Mouse (Mus musculus): Measurements from ENCODE around the gene Pold1. TPM values are rescaled to one million over a fixed set of nuclear protein-coding genes. Genes with fewer than 3 reads are reported as not detected.

The Pold1 gene
- polyA plus RNA-seq, 1 experiment from 2014 or later = 9.4 TPM

GRCm38 (mm10) chr7:44527483-44528398 lies 20.9 kb downstream of the Pold1 start:
- ATAC-seq (ENCODE audit: low read depth) = peak; percentile 54; the same call in 1 of the 2 replicates
- H3K27ac ChIP-seq (ENCODE audit: low read depth, low read length) = no peak overlapping the region
- no peaks in the 10 kb centered on the region for H3K4me1 ChIP-seq (ENCODE audit: control insufficient read depth, insufficient read depth, low read length)
- peak overlapping the region; percentile 63 for H3K4me2 ChIP-seq (ENCODE audit: low read depth, low read length)
- no peaks in the 10 kb centered on the region for H3K36me3 ChIP-seq (ENCODE audit: control insufficient read depth, insufficient read depth, low read length)
- peak overlapping the region; percentile 46 for H3K9ac ChIP-seq (replicated peaks; ENCODE audit: low read depth, low read length)
- no peaks in the 10 kb centered on the region for H3K9me3 ChIP-seq (ENCODE audit: control insufficient read depth, low read length)
- 5% methylated on average over 40 of the region's 40 CpGs for WGBS
- 0 out of 2 replicates have a peak, but pooled peaks cover 9% of the 10 kb centered on the region for H3K27me3 ChIP-seq (ENCODE audit: control insufficient read depth, insufficient read depth, low read length)
- H3K4me3 ChIP-seq (ENCODE audit: low read depth, low read length) = peak overlapping the region; percentile 29

DNA sequence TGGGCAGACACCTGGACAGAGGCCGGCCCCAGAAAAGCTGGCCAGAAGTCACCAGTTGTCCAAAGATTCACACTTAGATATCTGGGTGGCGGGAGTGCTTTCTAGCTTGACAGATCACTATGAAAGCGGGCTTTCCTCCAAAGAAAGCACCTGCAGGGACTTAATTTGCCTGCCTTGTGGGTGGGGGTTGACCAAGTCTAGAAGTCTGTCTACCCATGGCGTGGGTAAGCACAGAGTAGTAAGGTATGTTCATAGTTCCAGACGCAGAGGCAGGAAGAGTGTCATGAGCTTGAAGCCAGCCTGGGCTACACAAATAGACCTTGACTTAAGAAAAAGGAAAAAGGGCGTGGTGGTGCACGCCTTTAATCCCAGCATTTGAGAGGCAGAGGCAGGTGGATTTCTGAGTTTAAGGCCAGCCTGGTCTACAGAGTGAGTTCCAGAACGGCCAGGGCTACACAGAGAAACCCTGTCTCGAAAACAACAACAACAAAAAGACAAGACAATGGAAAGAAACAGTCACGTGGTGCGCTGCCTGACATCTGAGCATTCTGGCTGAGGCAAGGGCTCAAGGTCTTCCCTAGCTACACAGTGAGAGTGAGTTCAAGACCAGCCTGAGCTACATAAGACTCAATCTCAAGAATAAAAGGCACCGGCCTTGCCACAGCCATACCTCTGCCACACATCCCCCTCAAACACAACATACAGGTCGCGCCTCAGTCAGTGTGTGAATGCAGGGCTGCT lies 22.1 kb downstream of the Pold1 start:
- H3K36me3 ChIP-seq (ENCODE audit: control insufficient read depth, insufficient read depth, low read length) = no peaks in the 10 kb centered on the region

DNA sequence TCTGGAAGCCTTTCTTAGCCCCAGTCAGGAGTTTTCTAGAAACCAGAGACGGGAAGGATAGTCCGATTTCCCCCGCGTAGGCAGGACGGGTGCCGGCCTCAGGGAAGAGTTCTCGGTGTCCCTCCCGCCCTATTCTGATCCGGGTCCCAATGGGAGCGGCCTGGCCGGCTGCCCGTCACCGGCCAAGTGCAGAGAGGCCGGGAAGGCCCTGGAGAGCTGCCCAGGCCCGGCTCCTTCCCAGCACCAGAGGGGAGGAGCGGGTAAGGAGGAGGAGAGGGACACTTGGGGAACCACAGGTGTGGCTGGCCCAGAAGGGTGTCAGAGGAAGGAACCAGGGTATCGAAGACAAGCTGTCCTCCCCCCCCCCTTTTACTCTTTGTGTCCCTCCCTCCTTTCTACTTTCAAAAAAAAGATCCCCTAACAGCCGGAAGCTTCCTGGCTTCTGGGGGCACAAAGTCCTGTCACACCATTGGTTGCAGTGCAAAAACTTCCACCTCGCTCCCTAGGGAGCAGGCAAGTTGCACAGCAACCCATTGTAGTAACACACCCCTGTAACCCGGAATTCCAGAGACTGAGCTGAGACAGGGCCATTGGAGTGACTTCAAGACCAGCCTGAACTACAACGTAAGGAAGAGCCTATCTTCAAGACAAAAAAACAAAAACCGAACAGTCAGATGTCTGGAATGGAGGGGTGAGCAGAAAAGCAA lies 23.4 kb downstream of the Pold1 start:
- H3K9me3 ChIP-seq (ENCODE audit: control insufficient read depth, low read length) = no peaks in the 10 kb centered on the region
- no peak overlapping the region for H3K9ac ChIP-seq (replicated peaks; ENCODE audit: low read depth, low read length)

More for the DNA sequence above, 22.1 kb downstream of the Pold1 start:
- no peaks in the 10 kb centered on the region for H3K9me3 ChIP-seq (ENCODE audit: control insufficient read depth, low read length)
- no peak overlapping the region for H3K4me2 ChIP-seq (ENCODE audit: low read depth, low read length)
- 90% methylated on average over 14 of the region's 14 CpGs for WGBS
- no peak overlapping the region for H3K27ac ChIP-seq (ENCODE audit: low read depth, low read length)
- ATAC-seq (ENCODE audit: low read depth) = no peak
- H3K4me3 ChIP-seq (ENCODE audit: low read depth, low read length) = no peak overlapping the region
- no peak overlapping the region for H3K9ac ChIP-seq (replicated peaks; ENCODE audit: low read depth, low read length)
- H3K27me3 ChIP-seq (ENCODE audit: control insufficient read depth, insufficient read depth, low read length) = peaks cover 13% of the 10 kb centered on the region; the same call in 1 of the 2 replicates
- no peaks in the 10 kb centered on the region for H3K4me1 ChIP-seq (ENCODE audit: control insufficient read depth, insufficient read depth, low read length)

GRCm38 (mm10) chr7:44524502-44524901 lies 24.1 kb downstream of the Pold1 start, which contains the start of gene Mybpc2:
Mybpc2 (minus strand) TSS chr7:44524656.
- Histone ChIP-seq H3K27me3 (ENCODE audit: control insufficient read depth, insufficient read depth, low read length) (peaks cover 13% of the 10 kb centered on the region; the same call in 1 of the 2 replicates), H3K4me3 (ENCODE audit: low read depth, low read length) (no peak within 1 kb of the TSS), H3K36me3 (ENCODE audit: control insufficient read depth, insufficient read depth, low read length) (no peaks in the 10 kb centered on the region), H3K9ac (replicated peaks; ENCODE audit: low read depth, low read length) (no peak within 1 kb of the TSS), H3K9me3 (ENCODE audit: control insufficient read depth, low read length) (no peaks in the 10 kb centered on the region), H3K4me1 (ENCODE audit: control insufficient read depth, insufficient read depth, low read length) (no peaks in the 10 kb centered on the region), H3K4me2 (ENCODE audit: low read depth, low read length) (no peak within 1 kb of the TSS; the same call in 1 of the 2 replicates), H3K27ac (ENCODE audit: low read depth, low read length) (no peak within 1 kb of the TSS)
- no peak for ATAC-seq (ENCODE audit: low read depth)
- WGBS = 38% methylated on average over 12 of the region's 12 CpGs

More for the DNA sequence above, 23.4 kb downstream of the Pold1 start:
- 15% methylated on average over 21 of the region's 22 CpGs for WGBS
- Histone ChIP-seq H3K36me3 (ENCODE audit: control insufficient read depth, insufficient read depth, low read length) (no peaks in the 10 kb centered on the region), H3K4me3 (ENCODE audit: low read depth, low read length) (no peak overlapping the region), H3K27ac (ENCODE audit: low read depth, low read length) (no peak overlapping the region), H3K4me2 (ENCODE audit: low read depth, low read length) (no peak overlapping the region; the same call in 1 of the 2 replicates), H3K27me3 (ENCODE audit: control insufficient read depth, insufficient read depth, low read length) (peaks cover 13% of the 10 kb centered on the region; the same call in 1 of the 2 replicates), H3K4me1 (ENCODE audit: control insufficient read depth, insufficient read depth, low read length) (no peaks in the 10 kb centered on the region)
- no peak for ATAC-seq (ENCODE audit: low read depth)

DNA sequence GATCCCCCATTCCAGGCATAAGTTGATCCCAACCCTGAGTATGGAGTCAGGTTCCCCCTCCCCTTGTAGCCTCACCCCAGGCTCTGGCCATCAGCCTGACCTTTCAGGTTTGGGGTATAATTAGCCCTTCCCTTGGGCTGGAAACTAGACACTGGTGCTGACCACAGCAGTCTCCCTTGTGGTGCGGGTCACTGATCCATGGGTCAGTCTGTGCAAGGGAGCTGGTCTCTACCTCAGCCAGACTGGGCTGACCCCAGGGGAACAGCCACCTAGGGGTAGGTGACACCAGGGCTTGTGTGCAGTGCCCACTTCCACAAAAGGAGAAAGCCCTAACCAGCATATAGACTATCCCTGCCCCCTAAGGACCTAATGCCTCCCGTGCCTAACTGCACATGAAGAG lies 25.6 kb downstream of the Pold1 start:
- ATAC-seq (ENCODE audit: low read depth) = no peak
- Histone ChIP-seq H3K27me3 (ENCODE audit: control insufficient read depth, insufficient read depth, low read length) (peaks cover 9% of the 10 kb centered on the region; the same call in 1 of the 2 replicates), H3K27ac (ENCODE audit: low read depth, low read length) (no peak overlapping the region), H3K4me1 (ENCODE audit: control insufficient read depth, insufficient read depth, low read length) (no peaks in the 10 kb centered on the region), H3K9me3 (ENCODE audit: control insufficient read depth, low read length) (no peaks in the 10 kb centered on the region), H3K4me3 (ENCODE audit: low read depth, low read length) (no peak overlapping the region), H3K36me3 (ENCODE audit: control insufficient read depth, insufficient read depth, low read length) (no peaks in the 10 kb centered on the region), H3K4me2 (ENCODE audit: low read depth, low read length) (no peak overlapping the region), H3K9ac (replicated peaks; ENCODE audit: low read depth, low read length) (no peak overlapping the region)
- 80% methylated on average over 2 of the region's 2 CpGs for WGBS

- Histone ChIP-seq H3K27ac (ENCODE audit: low read depth, low read length) (no peak overlapping the region), H3K9me3 (ENCODE audit: control insufficient read depth, low read length) (no peaks in the 10 kb centered on the region), H3K27me3 (ENCODE audit: control insufficient read depth, insufficient read depth, low read length) (peaks cover 9% of the 10 kb centered on the region; the same call in 1 of the 2 replicates), H3K4me2 (ENCODE audit: low read depth, low read length) (no peak overlapping the region), H3K4me3 (ENCODE audit: low read depth, low read length) (no peak overlapping the region), H3K9ac (replicated peaks; ENCODE audit: low read depth, low read length) (no peak overlapping the region), H3K4me1 (ENCODE audit: control insufficient read depth, insufficient read depth, low read length) (no peaks in the 10 kb centered on the region), H3K36me3 (ENCODE audit: control insufficient read depth, insufficient read depth, low read length) (no peaks in the 10 kb centered on the region)
- ATAC-seq (ENCODE audit: low read depth) = peak; percentile 58; the same call in 1 of the 2 replicates
- WGBS = 1% methylated on average over 20 of the region's 20 CpGs
Observed at GRCm38 (mm10) chr7:44521710-44522109, 26.9 kb downstream of the Pold1 start.

- 72% methylated on average over 3 of the region's 3 CpGs for WGBS
- no peak for ATAC-seq (ENCODE audit: low read depth)
- Histone ChIP-seq H3K27me3 (ENCODE audit: control insufficient read depth, insufficient read depth, low read length) (peaks cover 7% of the 10 kb centered on the region; the same call in 1 of the 2 replicates), H3K27ac (ENCODE audit: low read depth, low read length) (no peak overlapping the region), H3K9ac (replicated peaks; ENCODE audit: low read depth, low read length) (no peak overlapping the region), H3K4me1 (ENCODE audit: control insufficient read depth, insufficient read depth, low read length) (no peaks in the 10 kb centered on the region), H3K9me3 (ENCODE audit: control insufficient read depth, low read length) (no peaks in the 10 kb centered on the region), H3K36me3 (ENCODE audit: control insufficient read depth, insufficient read depth, low read length) (no peaks in the 10 kb centered on the region), H3K4me2 (ENCODE audit: low read depth, low read length) (no peak overlapping the region), H3K4me3 (ENCODE audit: low read depth, low read length) (no peak overlapping the region)
Observed at GRCm38 (mm10) chr7:44520990-44521389, 27.7 kb downstream of the Pold1 start.

GRCm38 (mm10) chr7:44519240-44519913 lies 29.3 kb downstream of the Pold1 start:
- Histone ChIP-seq H3K36me3 (ENCODE audit: control insufficient read depth, insufficient read depth, low read length) (no peaks in the 10 kb centered on the region), H3K27me3 (ENCODE audit: control insufficient read depth, insufficient read depth, low read length) (peaks cover 7% of the 10 kb centered on the region; the same call in 1 of the 2 replicates), H3K27ac (ENCODE audit: low read depth, low read length) (no peak overlapping the region), H3K9me3 (ENCODE audit: control insufficient read depth, low read length) (no peaks in the 10 kb centered on the region), H3K9ac (replicated peaks; ENCODE audit: low read depth, low read length) (no peak overlapping the region), H3K4me2 (ENCODE audit: low read depth, low read length) (no peak overlapping the region), H3K4me1 (ENCODE audit: control insufficient read depth, insufficient read depth, low read length) (no peaks in the 10 kb centered on the region), H3K4me3 (ENCODE audit: low read depth, low read length) (no peak overlapping the region)
- 62% methylated on average over 9 of the region's 9 CpGs for WGBS
- no peak for ATAC-seq (ENCODE audit: low read depth)

Data from neural tube, embryonic 14.5 days (tissue).